In genomic region chr14:55055167-55055834, GRCm38 (mm10) we compare ENCODE assay signal across 9 mouse cellular contexts. TPM values are rescaled to one million over a fixed set of nuclear protein-coding genes. Genes with fewer than 3 reads are reported as not detected.
DNase-seq lines count a peak whose midpoint lies in the region; ATAC-seq and TF ChIP-seq lines count a peak whose summit lies in the region.
"Had no signal": no experiment of that assay in that cellular context is flagged by ENCODE, and none has a peak within 500 bp of the region (broad histone marks: within the 10 kb centered on the region; RNA-seq: fewer than 3 reads in every experiment).

No protein-coding gene starts in this region.

- no peak overlapping the region for H3K4me3 ChIP-seq in forebrain, embryonic 12.5 days (replicated peaks)
- H3K4me3 ChIP-seq in forebrain, embryonic 10.5 days, result no peak overlapping the region
- H3K4me3 ChIP-seq in heart, postnatal 0 days (ENCODE audit: low read depth, low read length), result no peak overlapping the region
- H3K4me3 ChIP-seq: lung, embryonic 15.5 days had no signal

- H3K27me3 ChIP-seq in forebrain, embryonic 12.5 days, result peaks cover 2% of the 10 kb centered on the region; the same call in 1 of the 2 replicates
- H3K27me3 ChIP-seq in forebrain, embryonic 10.5 days (ENCODE audit: poor library complexity, severe bottlenecking), result peaks cover 10% of the 10 kb centered on the region; the same call in 1 of the 2 replicates
- no peaks in the 10 kb centered on the region for H3K27me3 ChIP-seq in heart, postnatal 0 days (ENCODE audit: control insufficient read depth, insufficient read depth, low read length)
- H3K27me3 ChIP-seq: lung, embryonic 15.5 days had no signal

- peak; percentile 31; the same call in 1 of the 2 replicates for ATAC-seq in forebrain, embryonic 12.5 days (ENCODE audit: low FRiP score)
- peak; percentile 82 for ATAC-seq in heart, postnatal 0 days (ENCODE audit: insufficient read depth, low read depth)

- WGBS in forebrain, embryonic 12.5 days, result 70% methylated on average over 11 of the region's 11 CpGs
- whole genome bisulfite sequencing in forebrain, embryonic 10.5 days, result 79% methylated on average over 11 of the region's 11 CpGs
- WGBS in heart, postnatal 0 days, result 51% methylated on average over 11 of the region's 11 CpGs

- H3K9ac ChIP-seq in forebrain, embryonic 12.5 days, result no peak overlapping the region
- no peak overlapping the region for H3K9ac ChIP-seq in heart, postnatal 0 days (replicated peaks; ENCODE audit: low read depth, low read length)
- H3K9ac ChIP-seq: lung, embryonic 15.5 days had no signal

- H3K9me3 ChIP-seq in forebrain, embryonic 12.5 days, result 0 out of 2 replicates have a peak, but pooled peaks cover 2% of the 10 kb centered on the region
- 0 out of 2 replicates have a peak, but pooled peaks cover 3% of the 10 kb centered on the region for H3K9me3 ChIP-seq in forebrain, embryonic 10.5 days
- H3K9me3 ChIP-seq in heart, postnatal 0 days (replicated peaks; ENCODE audit: control insufficient read depth, low read length), result no peaks in the 10 kb centered on the region
- H3K9me3 ChIP-seq: lung, embryonic 15.5 days had no signal

- H3K4me1 ChIP-seq in forebrain, embryonic 12.5 days, result peaks cover 30% of the 10 kb centered on the region
- H3K4me1 ChIP-seq in forebrain, embryonic 10.5 days, result peaks cover 22% of the 10 kb centered on the region
- peaks cover 7% of the 10 kb centered on the region; the same call in 1 of the 2 replicates for H3K4me1 ChIP-seq in heart, postnatal 0 days (ENCODE audit: control insufficient read depth, insufficient read depth)
- H3K4me1 ChIP-seq: lung, embryonic 15.5 days had no signal

- peak overlapping the region; percentile 38 for H3K4me2 ChIP-seq in forebrain, embryonic 12.5 days
- no peak overlapping the region for H3K4me2 ChIP-seq in heart, postnatal 0 days (ENCODE audit: low read depth, low read length)
- H3K4me2 ChIP-seq: lung, embryonic 15.5 days had no signal

- intact Hi-C loops in left cerebral cortex, postnatal 14 days (cut with DNase I), result no loop called here

- DNase-seq in forebrain, embryonic 10.5 days (ENCODE audit: extremely low spot score, low spot score), result no peak
- peak; percentile 85 for DNase-seq in 3134 (ENCODE audit: extremely low read depth, insufficient read length, low spot score)
- peak; percentile 91 to 94 for DNase-seq in cerebellum, adult 18-20 months
- DNase-seq in heart, postnatal 0 days (ENCODE audit: low spot score), result peak; percentile 51
- peak; percentile 90 to 96 for DNase-seq in left cerebral cortex, postnatal 14 days (ENCODE audit: low spot score in 2 of 2)
- peak; percentile 88 to 93 for DNase-seq in right cerebral cortex, adult 2 months (ENCODE audit: low spot score in 2 of 2)
- DNase-seq in thymus, postnatal 25 days, result no peak

- no peaks in the 10 kb centered on the region for H3K36me3 ChIP-seq in forebrain, embryonic 12.5 days (replicated peaks)
- no peaks in the 10 kb centered on the region for H3K36me3 ChIP-seq in forebrain, embryonic 10.5 days (replicated peaks)
- no peaks in the 10 kb centered on the region for H3K36me3 ChIP-seq in heart, postnatal 0 days (replicated peaks; ENCODE audit: control insufficient read depth, insufficient read depth, low read length)
- H3K36me3 ChIP-seq: lung, embryonic 15.5 days had no signal

- 0 out of 2 replicates have a peak, but pooled peaks have one; percentile 21 for TF ChIP-seq EP300 in heart, postnatal 0 days (IDR thresholded peaks at IDR 0.05; ENCODE audit: low read depth)

- TF ChIP-seq CTCF in heart, postnatal 0 days (IDR thresholded peaks at IDR 0.05; ENCODE audit: low read depth), result no peak

- peak overlapping the region; percentile 88 for H3K27ac ChIP-seq in forebrain, embryonic 12.5 days
- H3K27ac ChIP-seq in forebrain, embryonic 10.5 days, result no peak overlapping the region
- no peak overlapping the region for H3K27ac ChIP-seq in heart, postnatal 0 days (ENCODE audit: low read depth)
- H3K27ac ChIP-seq: lung, embryonic 15.5 days had no signal

RNA-seq across cellular contexts. Expression of gene Zfhx2, which starts 36.8 kb away (rescaled TPM):
- 26.3 and 28.1 TPM in 2 replicates for polyA plus RNA-seq in forebrain, embryonic 12.5 days (2016; fragmentation: Nextera tagmentation; extraction: Ambion mirVana)
- polyA plus RNA-seq in forebrain, embryonic 10.5 days (2016; fragmentation: Nextera tagmentation; extraction: Ambion mirVana), result 8.1 and 9.2 TPM in 2 replicates
- total RNA-seq in heart, postnatal 0 days (2014; rRNA removed; ENCODE audit: low replicate concordance), result 1.8 and 1.9 TPM in 2 replicates
- 1.1 and 1.2 TPM in 2 replicates for polyA plus RNA-seq in heart, postnatal 0 days (2015; fragmentation: Nextera tagmentation; extraction: Ambion mirVana)
- 10 to 100 TPM; 37.2 to 37.9 TPM for total RNA-seq in left cerebral cortex, postnatal 14 days (2021)

RNA-seq across cellular contexts. Expression of gene Thtpa, which starts 39.3 kb away (rescaled TPM):
- 32.0 and 33.0 TPM in 2 replicates for polyA plus RNA-seq in forebrain, embryonic 12.5 days (2016; fragmentation: Nextera tagmentation; extraction: Ambion mirVana)
- polyA plus RNA-seq in forebrain, embryonic 10.5 days (2016; fragmentation: Nextera tagmentation; extraction: Ambion mirVana), result 30.5 and 31.4 TPM in 2 replicates
- total RNA-seq in heart, postnatal 0 days (2014; rRNA removed; ENCODE audit: low replicate concordance), result 12.2 and 17.7 TPM in 2 replicates
- 13.3 and 13.4 TPM in 2 replicates for polyA plus RNA-seq in heart, postnatal 0 days (2015; fragmentation: Nextera tagmentation; extraction: Ambion mirVana)
- total RNA-seq in left cerebral cortex, postnatal 14 days (2021), result 10 to 100 TPM; 26.7 to 28.1 TPM

RNA-seq across cellular contexts. Expression of gene Ngdn, which starts 40.0 kb away (rescaled TPM):
- polyA plus RNA-seq in forebrain, embryonic 12.5 days (2016; fragmentation: Nextera tagmentation; extraction: Ambion mirVana), result 71.7 and 73.3 TPM in 2 replicates
- 102 and 104 TPM in 2 replicates for polyA plus RNA-seq in forebrain, embryonic 10.5 days (2016; fragmentation: Nextera tagmentation; extraction: Ambion mirVana)
- total RNA-seq in heart, postnatal 0 days (2014; rRNA removed; ENCODE audit: low replicate concordance), result 20.2 and 50.1 TPM in 2 replicates
- 50.0 and 50.9 TPM in 2 replicates for polyA plus RNA-seq in heart, postnatal 0 days (2015; fragmentation: Nextera tagmentation; extraction: Ambion mirVana)
- total RNA-seq in left cerebral cortex, postnatal 14 days (2021), result 10 to 100 TPM; 20.2 to 21.6 TPM

RNA-seq across cellular contexts. Expression of gene Ap1g2, which starts 51.1 kb away (rescaled TPM):
- 10.2 and 11.4 TPM in 2 replicates for polyA plus RNA-seq in forebrain, embryonic 12.5 days (2016; fragmentation: Nextera tagmentation; extraction: Ambion mirVana)
- 16.4 and 18.5 TPM in 2 replicates for polyA plus RNA-seq in forebrain, embryonic 10.5 days (2016; fragmentation: Nextera tagmentation; extraction: Ambion mirVana)
- total RNA-seq in heart, postnatal 0 days (2014; rRNA removed; ENCODE audit: low replicate concordance), result 0.93 and 3.9 TPM in 2 replicates
- polyA plus RNA-seq in heart, postnatal 0 days (2015; fragmentation: Nextera tagmentation; extraction: Ambion mirVana), result 5.6 and 5.7 TPM in 2 replicates
- 10 to 100 TPM; 10.4 to 12.3 TPM for total RNA-seq in left cerebral cortex, postnatal 14 days (2021)

Comparison
In these comparisons a context has a peak if more than half of its experiments do, and no peak if none do; other contexts are left out.
1. DNase-seq: peak in 3134 (single experiment), cerebellum, adult 18-20 months (2 of 2), heart, postnatal 0 days (single experiment), left cerebral cortex, postnatal 14 days (2 of 2) and right cerebral cortex, adult 2 months (2 of 2); none in forebrain, embryonic 10.5 days (single experiment) and thymus, postnatal 25 days (single experiment).